Mouse (Mus musculus) megakaryocyte, adult 5-6 weeks (primary cell): ENCODE data around the gene Rnf169. TPM values are rescaled to one million over a fixed set of nuclear protein-coding genes. Genes with fewer than 3 reads are reported as not detected.
"Not testable (repeated sequence)": the region's sequence is repeated elsewhere in the genome, so short reads cannot be mapped to it uniquely, and the experiment has no call there.

Source experiments
- ATAC-seq: 2 replicates; pipeline ENCODE4 v1.8.0; 2016; ENCODE audit warnings: mild to moderate bottlenecking, inconsistent platforms; ENCODE audit not compliant: poor library complexity, severe bottlenecking
- total RNA-seq, 2 experiments: library from RNA; stranded (forward) in 1 of 2; stranded (reverse) in 1 of 2; fragments of 153-499, 151-499 nt in 1 of 2; fragments of 221-1000, 200-1000 nt in 1 of 2; gene quantifications; 2 replicates each; pipeline versions ENCODE4 v1.2.3 to v1.2.4; 2015 to 2017

Rnf169 gene
- total RNA-seq, 2 experiments from 2014 or later = 13.7 to 22.0 TPM

GRCm38 (mm10) chr7:99953442-99954098 lies 26.7 kb downstream of the Rnf169 start:
- ATAC-seq = no peak

GRCm38 (mm10) chr7:99947329-99947728 lies 32.9 kb downstream of the Rnf169 start:
- peak; percentile 56 for ATAC-seq

- no peak for ATAC-seq
These were observed 33.9 kb downstream of the Rnf169 start for GRCm38 (mm10) chr7:99946356-99946755.

DNA sequence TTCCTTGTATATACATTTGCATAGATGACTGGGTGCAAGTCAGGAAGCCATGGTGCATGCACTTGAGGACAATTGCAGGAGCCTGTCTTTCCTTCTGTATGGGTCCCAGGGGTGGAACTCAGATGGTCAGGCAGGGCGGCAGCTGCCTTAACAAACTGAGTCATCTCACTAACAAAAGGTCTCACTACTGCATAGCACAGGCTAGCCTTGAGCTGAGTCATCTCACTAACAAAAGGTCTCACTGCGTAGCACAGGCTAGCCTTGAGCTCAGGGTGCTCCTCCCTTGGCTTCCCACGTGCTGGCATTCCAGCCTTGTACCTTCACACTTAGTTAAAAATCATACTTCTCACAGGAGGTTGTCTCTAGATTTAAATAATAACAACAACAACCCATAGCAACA lies 34.3 kb downstream of the Rnf169 start:
- no peak for ATAC-seq

DNA sequence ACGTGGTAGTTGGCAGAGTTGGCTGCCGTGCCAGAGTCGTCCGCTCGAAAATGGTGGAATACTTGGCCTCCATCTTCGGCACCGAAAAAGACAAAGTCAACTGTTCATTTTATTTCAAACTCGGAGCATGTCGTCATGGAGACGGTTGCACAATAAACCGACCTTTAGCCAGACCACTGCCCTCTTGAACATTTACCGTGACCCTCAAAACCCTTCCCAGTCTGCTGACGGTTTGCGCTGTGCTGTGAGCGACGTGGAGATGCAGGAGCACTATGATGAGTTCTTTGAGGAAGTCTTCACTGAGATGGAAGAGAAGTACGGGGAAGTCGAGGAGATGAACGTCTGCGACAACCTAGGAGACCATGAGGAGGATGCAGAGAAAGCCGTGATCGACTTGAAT lies 35.2 kb downstream of the Rnf169 start:
- ATAC-seq = not testable (repeated sequence)

- ATAC-seq = no peak
These were observed 35.7 kb downstream of the Rnf169 start for GRCm38 (mm10) chr7:99944520-99944919.

GRCm38 (mm10) chr7:99940669-99941068 lies 39.6 kb downstream of the Rnf169 start:
- no peak for ATAC-seq

- ATAC-seq = no peak
These were observed 44.5 kb downstream of the Rnf169 start for GRCm38 (mm10) chr7:99935758-99936157.

GRCm38 (mm10) chr7:99926916-99927714 lies 53.1 kb downstream of the Rnf169 start:
- peak; percentile 43; the same call in 1 of the 2 replicates for ATAC-seq

GRCm38 (mm10) chr7:99920416-99920815 lies 59.8 kb downstream of the Rnf169 start:
- no peak for ATAC-seq

- no peak for ATAC-seq
These were observed 60.3 kb downstream of the Rnf169 start for GRCm38 (mm10) chr7:99919971-99920370.

- ATAC-seq = no peak
These were observed 61.1 kb downstream of the Rnf169 start for GRCm38 (mm10) chr7:99919164-99919563.

GRCm38 (mm10) chr7:99917320-99917844 lies 62.9 kb downstream of the Rnf169 start:
- ATAC-seq = 0 out of 2 replicates have a peak, but pooled peaks have one; percentile 18

- peak; percentile 43; the same call in 1 of the 2 replicates for ATAC-seq
These were observed 63.4 kb downstream of the Rnf169 start for GRCm38 (mm10) chr7:99916741-99917319.

- no peak for ATAC-seq
These were observed 64.7 kb downstream of the Rnf169 start for GRCm38 (mm10) chr7:99915511-99915910.

GRCm38 (mm10) chr7:99914316-99914715 lies 65.9 kb downstream of the Rnf169 start:
- no peak for ATAC-seq

DNA sequence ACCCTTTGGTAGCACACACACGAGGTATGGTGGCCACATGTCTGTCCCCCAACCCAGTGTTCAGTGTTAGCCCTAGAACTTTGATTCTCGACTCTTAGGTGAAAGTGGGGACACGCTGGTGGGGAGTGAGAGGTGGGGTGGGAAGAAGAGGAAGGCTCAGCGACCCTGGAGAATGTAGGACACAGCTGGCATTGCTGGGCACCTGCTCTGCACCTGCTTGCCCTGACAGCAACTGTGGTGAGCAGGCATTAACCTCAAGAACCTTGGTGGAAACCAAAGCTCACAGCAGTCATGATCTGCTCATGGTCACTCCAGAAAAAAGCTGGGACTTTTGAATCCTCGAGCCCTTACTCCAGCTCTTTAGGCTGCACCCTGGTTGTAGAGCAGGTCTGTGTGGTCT lies 69.2 kb downstream of the Rnf169 start:
- no peak for ATAC-seq

DNA sequence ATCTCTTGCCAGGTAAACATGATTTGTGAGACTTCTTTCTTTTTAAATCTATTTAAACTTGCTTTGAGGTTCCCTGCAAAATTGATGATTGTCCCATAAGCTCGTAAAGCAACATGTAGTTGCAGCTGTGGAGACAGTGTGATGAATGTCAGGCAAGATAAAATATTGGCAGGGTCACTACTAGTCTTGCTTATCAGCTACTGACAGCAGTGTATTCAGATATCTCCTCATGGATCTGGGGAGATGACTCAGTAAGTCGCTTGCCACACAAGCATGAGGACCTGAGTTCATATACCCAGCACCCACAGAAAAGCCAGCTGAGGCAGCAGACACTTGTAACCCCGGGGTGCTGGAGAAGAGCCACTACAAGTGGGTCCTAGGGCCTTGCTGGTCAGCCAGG lies 72.8 kb downstream of the Rnf169 start:
- ATAC-seq = peak; percentile 43; the same call in 1 of the 2 replicates

DNA sequence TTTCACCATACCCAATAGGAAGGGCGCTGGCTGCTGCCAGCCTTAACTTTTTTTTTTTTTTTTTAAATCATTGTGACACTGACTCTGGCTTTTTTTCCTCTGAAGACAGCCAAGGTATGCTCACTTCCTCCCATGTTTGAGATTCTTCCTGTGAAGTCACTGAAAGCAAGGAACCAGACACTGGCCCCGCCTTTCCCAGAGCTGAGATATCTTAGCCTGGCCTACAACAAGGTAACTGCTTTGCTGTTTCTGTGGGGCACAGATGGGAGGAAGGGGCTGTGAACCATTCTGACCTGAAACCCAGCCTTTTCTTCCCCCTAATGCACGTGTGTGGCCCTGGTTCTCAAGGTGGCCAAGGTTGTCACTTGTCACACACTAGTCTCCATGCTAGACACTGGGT lies 73.9 kb downstream of the Rnf169 start:
- ATAC-seq = no peak

DNA sequence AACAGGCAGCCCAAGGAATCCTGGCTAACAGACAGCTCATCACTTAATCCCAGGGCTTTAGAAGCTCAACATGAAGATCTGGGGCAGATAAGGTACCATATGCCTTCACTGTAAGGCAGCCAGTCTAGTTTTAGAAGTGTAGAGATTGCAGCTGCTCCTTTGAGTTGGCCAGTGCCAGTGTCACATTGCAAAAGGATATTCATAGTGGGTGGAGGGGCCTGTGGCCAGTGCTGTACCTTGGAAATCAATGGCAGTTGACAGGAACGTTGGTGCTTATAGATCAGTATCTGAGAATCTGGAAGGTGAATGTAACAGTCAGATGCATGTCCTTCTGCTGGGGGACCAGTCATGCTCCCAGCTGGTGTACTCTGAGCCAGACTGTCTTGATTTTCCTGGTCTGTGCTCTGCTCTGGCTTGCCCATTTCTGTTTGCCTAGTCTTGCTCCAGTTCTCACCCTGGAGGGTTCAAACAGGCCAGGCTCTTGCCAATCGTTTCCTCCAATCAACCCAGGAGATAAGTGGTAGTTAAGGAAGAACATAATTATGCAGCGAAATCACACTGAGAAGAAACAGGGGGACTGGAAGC lies 75.7 kb downstream of the Rnf169 start:
- no peak for ATAC-seq
